ENCODE assay signal across 24 mouse cellular contexts in genomic region chr1:180299697-180300096, GRCm38 (mm10). TPM values are rescaled to one million over a fixed set of nuclear protein-coding genes. Genes with fewer than 3 reads are reported as not detected.
DNase-seq lines count a peak whose midpoint lies in the region; ATAC-seq and TF ChIP-seq lines count a peak whose summit lies in the region.
"Had no signal": no experiment of that assay in that cellular context is flagged by ENCODE, and none has a peak within 500 bp of the region (broad histone marks: within the 10 kb centered on the region; RNA-seq: fewer than 3 reads in every experiment).

No protein-coding gene starts in this region.

- no peak for TF ChIP-seq CTCF in liver, adult 2 months (IDR thresholded peaks at IDR 0.05; ENCODE audit: low read depth, low read length)
- no peak for TF ChIP-seq CTCF in bone marrow, adult 2 months (IDR thresholded peaks at IDR 0.05; ENCODE audit: control insufficient read depth, insufficient read depth, low read length)

- H3K9ac ChIP-seq in liver, adult 2 months (ENCODE audit: low read depth, low read length): no peak overlapping the region
- H3K9ac ChIP-seq: embryonic facial prominence, embryonic 12.5 days; forebrain, embryonic 13.5 days; forebrain, embryonic 15.5 days; forebrain, postnatal 0 days had no signal

- 43% methylated on average over 4 of the region's 4 CpGs for WGBS in liver, adult 2 months
- 82% methylated on average over 4 of the region's 4 CpGs for WGBS in bone marrow, adult 2 months
- WGBS in macrophage (ENCODE audit: missing documents): 100% methylated on average over 4 of the region's 4 CpGs

- DNase-seq in liver, adult 2 months (ENCODE audit: extremely low read depth, low read depth, low spot score): peak; percentile 86
- no peak for DNase-seq in liver
- DNase-seq: adrenal gland, adult 8-10 months; adrenal gland, postnatal 14 days; adrenal gland, postnatal 36 days; cerebellum, adult 11 months; cerebellum, adult 18-20 months; cerebellum, adult 8-10 months; cerebellum, adult 9-11 months; cerebellum, postnatal 14 days; cerebellum, postnatal 36 days; embryo, embryonic 11 days; forebrain, postnatal 0 days had no signal

- no peak overlapping the region for H3K4me3 ChIP-seq in liver, adult 2 months (ENCODE audit: insufficient read depth, low read depth, low read length)
- no peak overlapping the region for H3K4me3 ChIP-seq in bone marrow, adult 2 months (replicated peaks; ENCODE audit: control insufficient read depth, low read depth, low read length)
- no peak overlapping the region for H3K4me3 ChIP-seq in macrophage (ENCODE audit: inconsistent target)
- H3K4me3 ChIP-seq: embryonic facial prominence, embryonic 12.5 days; forebrain, embryonic 13.5 days; forebrain, embryonic 15.5 days had no signal

- peaks cover 4% of the 10 kb centered on the region for H3K4me1 ChIP-seq in liver, adult 2 months (ENCODE audit: control insufficient read depth, insufficient read depth, low read length)
- peaks cover 6% of the 10 kb centered on the region; the same call in 1 of the 2 replicates for H3K4me1 ChIP-seq in bone marrow, adult 2 months (ENCODE audit: control insufficient read depth, insufficient read depth, low read length)
- H3K4me1 ChIP-seq: forebrain, embryonic 13.5 days; forebrain, embryonic 15.5 days had no signal

- TF ChIP-seq POLR2A in liver, adult 2 months (IDR thresholded peaks at IDR 0.05; ENCODE audit: extremely low read depth, insufficient read depth, low read length): no peak
- TF ChIP-seq POLR2A in bone marrow, adult 2 months (IDR thresholded peaks at IDR 0.05; ENCODE audit: borderline replicate concordance, control insufficient read depth, low read depth, low read length): no peak

- no peaks in the 10 kb centered on the region for H3K36me3 ChIP-seq in liver, adult 2 months (ENCODE audit: control insufficient read depth, insufficient read depth, low read length)
- H3K36me3 ChIP-seq in macrophage (ENCODE audit: inconsistent target): no peaks in the 10 kb centered on the region
- H3K36me3 ChIP-seq: embryonic facial prominence, embryonic 12.5 days; forebrain, embryonic 15.5 days; G1E had no signal

- H3K27ac ChIP-seq in liver, adult 2 months (replicated peaks; ENCODE audit: insufficient read depth, low read depth, low read length): peak overlapping the region; percentile 46; the same call in 1 of the 2 replicates
- H3K27ac ChIP-seq in bone marrow, adult 2 months (ENCODE audit: control insufficient read depth, insufficient read depth, low read depth, low read length, poor library complexity): peak overlapping the region; percentile 12; the same call in 1 of the 2 replicates
- peak overlapping the region; percentile 2; the same call in 1 of the 2 replicates for H3K27ac ChIP-seq in macrophage
- H3K27ac ChIP-seq: embryonic facial prominence, embryonic 12.5 days; forebrain, embryonic 13.5 days; forebrain, embryonic 15.5 days had no signal

- H3K27me3 ChIP-seq in liver, adult 2 months (ENCODE audit: control insufficient read depth, insufficient read depth, low read length): no peaks in the 10 kb centered on the region
- H3K27me3 ChIP-seq: CH12.LX; embryonic facial prominence, embryonic 12.5 days; forebrain, embryonic 13.5 days; forebrain, embryonic 15.5 days; Patski had no signal

- no peaks in the 10 kb centered on the region for H3K79me2 ChIP-seq in liver, adult 2 months (ENCODE audit: control insufficient read depth, insufficient read depth, low read length)
- H3K79me2 ChIP-seq in macrophage (ENCODE audit: inconsistent target): no peaks in the 10 kb centered on the region

- no peak for ATAC-seq in cerebellum, adult (ENCODE audit: insufficient number of reproducible peaks, low FRiP score, low TSS enrichment)
- ATAC-seq: activated CD4-positive, CD25-positive, alpha-beta regulatory T cell, adult 4 months; CD4-positive, CD25-positive, alpha-beta regulatory T cell, adult 4 months; forebrain, embryonic 13.5 days; forebrain, embryonic 15.5 days; forebrain, postnatal 0 days; Patski had no signal

RNA-seq across cellular contexts. Expression of gene Itpkb, which starts 30.6 kb away (rescaled TPM):
- total RNA-seq in liver, adult 2 months (2014; rRNA removed): 3.7 and 6.0 TPM in 2 replicates
- polyA plus RNA-seq in liver, adult 2 months (2012; rRNA removed): 2.2 and 2.7 TPM in 2 replicates
- polyA plus RNA-seq in bone marrow, adult 2 months (2011; ENCODE audit: insufficient read depth, insufficient read length, low replicate concordance, missing spikeins): 11.4 and 18.1 TPM in 2 replicates
- 1,000 to 10,000 TPM in 4 of 26 experiments, 100 to 1,000 TPM in 22; 236 to 1,218 (median 566) TPM for total RNA-seq in macrophage (2018; cell fraction: chromatin; rRNA removed)
- 100 to 1,000 TPM in 10 of 26 experiments, 10 to 100 TPM in 16; 60.5 to 237 (median 89.4) TPM for total RNA-seq in macrophage (2018; cell fraction: cytosol; rRNA removed)
- 100 to 1,000 TPM; 208 to 665 (median 325) TPM for total RNA-seq in macrophage (2018; cell fraction: nucleus; rRNA removed)
- 43.7 to 63.0 TPM (median 46.1 TPM) in 3 replicates for polyA plus RNA-seq in macrophage (2018)

RNA-seq across cellular contexts. Expression of gene Psen2, which starts 36.5 kb away (rescaled TPM):
- 247 and 256 TPM in 2 replicates for total RNA-seq in liver, adult 2 months (2014; rRNA removed)
- 711 and 783 TPM in 2 replicates for polyA plus RNA-seq in liver, adult 2 months (2012; rRNA removed)
- 43.0 and 58.1 TPM in 2 replicates for polyA plus RNA-seq in bone marrow, adult 2 months (2011; ENCODE audit: insufficient read depth, insufficient read length, low replicate concordance, missing spikeins)
- 100 to 1,000 TPM in 16 of 26 experiments, 10 to 100 TPM in 10; 32.5 to 233 (median 114) TPM for total RNA-seq in macrophage (2018; cell fraction: chromatin; rRNA removed)
- 100 to 1,000 TPM in 17 of 26 experiments, 10 to 100 TPM in 9; 77.9 to 145 (median 110) TPM for total RNA-seq in macrophage (2018; cell fraction: cytosol; rRNA removed)
- 100 to 1,000 TPM in 24 of 26 experiments, 10 to 100 TPM in 2; 40.1 to 232 (median 163) TPM for total RNA-seq in macrophage (2018; cell fraction: nucleus; rRNA removed)
- 78.3 to 104 TPM (median 84.9 TPM) in 3 replicates for polyA plus RNA-seq in macrophage (2018)
